Mouse (Mus musculus) heart, embryonic 10.5 days (tissue): ENCODE data around the gene Yipf7. TPM values are rescaled to one million over a fixed set of nuclear protein-coding genes. Genes with fewer than 3 reads are reported as not detected.

ENCODE experiments used
- DNase-seq: peaks from one replicate; pipeline ENCODE4 v3.0.0-alpha.2; 2017; ENCODE audit warnings: low spot score
- H3K27ac ChIP-seq: fragments of 300-500 bp; sonication (generic); 2 replicates; pipeline ENCODE4 v1.5.1; 2016; ENCODE audit warnings: mild to moderate bottlenecking
- H3K27me3 ChIP-seq: fragments of 300-500 bp; sonication (generic); 2 replicates; pipeline ENCODE4 v1.6.1; 2016; ENCODE audit warnings: mild to moderate bottlenecking; ENCODE audit not compliant: poor library complexity, insufficient read depth, severe bottlenecking
- H3K36me3 ChIP-seq: fragments of 300-500 bp; sonication (generic); 2 replicates; pipeline ENCODE4 v1.6.1; 2016; ENCODE audit warnings: mild to moderate bottlenecking, moderate library complexity
- H3K4me1 ChIP-seq: fragments of 300-500 bp; sonication (generic); 2 replicates; pipeline ENCODE4 v1.6.1; 2016; ENCODE audit warnings: mild to moderate bottlenecking
- H3K4me3 ChIP-seq: fragments of 300-500 bp; sonication (generic); 2 replicates; pipeline ENCODE4 v1.5.1; 2016; ENCODE audit warnings: mild to moderate bottlenecking, moderate library complexity
- H3K9me3 ChIP-seq: fragments of 300-500 bp; sonication (generic); 2 replicates; pipeline ENCODE4 v1.6.1; 2016; ENCODE audit warnings: mild to moderate bottlenecking, moderate library complexity
- WGBS: fragments of 180-500 bp; shearing (Covaris S2); methylation state at CpG from one replicate; pipeline ENCODE4 v1.1.7; 2016; 5-methylcytosine and 5-hydroxymethylcytosine counted together
- polyA plus RNA-seq: library from polyadenylated mRNA; unstranded; fragments of >200 nt; fragmentation: Nextera tagmentation; extraction: Ambion mirVana; gene quantifications from 2 replicates; pipeline ENCODE4 v1.2.1, GENCODE M21; 2016

Gene Yipf7
- polyA plus RNA-seq, result 0.31 and 1.1 TPM in 2 replicates

GRCm38 (mm10) chr5:69542489-69542888 is at the start of gene Yipf7:
Gene Yipf7 (minus strand): TSS chr5:69542648.
- Histone ChIP-seq H3K27ac (no peak within 1 kb of the TSS), H3K4me1 (no peaks in the 10 kb centered on the region), H3K9me3 (no peaks in the 10 kb centered on the region), H3K4me3 (no peak within 1 kb of the TSS), H3K36me3 (no peaks in the 10 kb centered on the region), H3K27me3 (no peaks in the 10 kb centered on the region)
- 58% methylated on average over 4 of the region's 4 CpGs for WGBS
- no peak for DNase-seq

- Histone ChIP-seq H3K4me3 (peak within 1 kb of the TSS; percentile 86), H3K4me1 (no peaks in the 10 kb centered on the region), H3K27me3 (no peaks in the 10 kb centered on the region), H3K9me3 (no peaks in the 10 kb centered on the region), H3K36me3 (no peaks in the 10 kb centered on the region; the same call in none of the 2 replicates), H3K27ac (peak within 1 kb of the TSS; percentile 88)
- peak; percentile 95 for DNase-seq
- 4% methylated on average over 42 of the region's 42 CpGs for WGBS
Measured at GRCm38 (mm10) chr5:69591640-69592461, 49.4 kb upstream of the Yipf7 start, which contains the start of gene Gnpda2. Gene Gnpda2 (minus strand): TSS chr5:69592340.

GRCm38 (mm10) chr5:69557404-69557935 is 15.0 kb upstream of the Yipf7 start:
- peaks cover 2% of the 10 kb centered on the region; the same call in 1 of the 2 replicates for H3K4me1 ChIP-seq
- no peak for DNase-seq
- no peaks in the 10 kb centered on the region for H3K27me3 ChIP-seq
- peaks cover 22% of the 10 kb centered on the region for H3K36me3 ChIP-seq
- 14% methylated on average over 16 of the region's 16 CpGs for WGBS
- H3K27ac ChIP-seq, result peak overlapping the region; percentile 99
- peak overlapping the region; percentile 95 for H3K4me3 ChIP-seq
- no peaks in the 10 kb centered on the region for H3K9me3 ChIP-seq

- H3K27me3 ChIP-seq, result no peaks in the 10 kb centered on the region
- DNase-seq, result peak; percentile 96
- H3K4me1 ChIP-seq, result peaks cover 2% of the 10 kb centered on the region; the same call in 1 of the 2 replicates
- 2% methylated on average over 72 of the region's 72 CpGs for WGBS
- peak within 1 kb of the TSS; percentile 95 for H3K4me3 ChIP-seq
- no peaks in the 10 kb centered on the region for H3K9me3 ChIP-seq
- peak within 1 kb of the TSS; percentile 99 for H3K27ac ChIP-seq
- peaks cover 22% of the 10 kb centered on the region for H3K36me3 ChIP-seq
Measured at GRCm38 (mm10) chr5:69556628-69557403, 14.4 kb upstream of the Yipf7 start, which contains the start of gene Guf1. Gene Guf1 (plus strand): TSS chr5:69556923.

- H3K9me3 ChIP-seq, result no peaks in the 10 kb centered on the region
- H3K27ac ChIP-seq, result no peak overlapping the region
- no peaks in the 10 kb centered on the region for H3K27me3 ChIP-seq
- no peak overlapping the region for H3K4me3 ChIP-seq
- H3K36me3 ChIP-seq, result no peaks in the 10 kb centered on the region
- H3K4me1 ChIP-seq, result no peaks in the 10 kb centered on the region
- WGBS, result 75% methylated on average over 1 of the region's 1 CpGs
- DNase-seq, result no peak
Measured at GRCm38 (mm10) chr5:69541680-69542079, 768 bp downstream of the Yipf7 start.

- no peaks in the 10 kb centered on the region for H3K9me3 ChIP-seq
- DNase-seq, result no peak
Measured at GRCm38 (mm10) chr5:69523944-69524343, 18.5 kb downstream of the Yipf7 start.

GRCm38 (mm10) chr5:69522064-69522463 is 20.4 kb downstream of the Yipf7 start:
- whole genome bisulfite sequencing, result 64% methylated on average over 5 of the region's 5 CpGs
- Histone ChIP-seq H3K27me3 (no peaks in the 10 kb centered on the region), H3K4me3 (no peak overlapping the region), H3K9me3 (no peaks in the 10 kb centered on the region), H3K27ac (no peak overlapping the region), H3K36me3 (no peaks in the 10 kb centered on the region), H3K4me1 (no peaks in the 10 kb centered on the region)
- no peak for DNase-seq

More at GRCm38 (mm10) chr5:69523944-69524343, 18.5 kb downstream of the Yipf7 start:
- Histone ChIP-seq H3K27me3 (no peaks in the 10 kb centered on the region), H3K4me1 (no peaks in the 10 kb centered on the region), H3K36me3 (no peaks in the 10 kb centered on the region), H3K27ac (no peak overlapping the region), H3K4me3 (no peak overlapping the region)

DNA sequence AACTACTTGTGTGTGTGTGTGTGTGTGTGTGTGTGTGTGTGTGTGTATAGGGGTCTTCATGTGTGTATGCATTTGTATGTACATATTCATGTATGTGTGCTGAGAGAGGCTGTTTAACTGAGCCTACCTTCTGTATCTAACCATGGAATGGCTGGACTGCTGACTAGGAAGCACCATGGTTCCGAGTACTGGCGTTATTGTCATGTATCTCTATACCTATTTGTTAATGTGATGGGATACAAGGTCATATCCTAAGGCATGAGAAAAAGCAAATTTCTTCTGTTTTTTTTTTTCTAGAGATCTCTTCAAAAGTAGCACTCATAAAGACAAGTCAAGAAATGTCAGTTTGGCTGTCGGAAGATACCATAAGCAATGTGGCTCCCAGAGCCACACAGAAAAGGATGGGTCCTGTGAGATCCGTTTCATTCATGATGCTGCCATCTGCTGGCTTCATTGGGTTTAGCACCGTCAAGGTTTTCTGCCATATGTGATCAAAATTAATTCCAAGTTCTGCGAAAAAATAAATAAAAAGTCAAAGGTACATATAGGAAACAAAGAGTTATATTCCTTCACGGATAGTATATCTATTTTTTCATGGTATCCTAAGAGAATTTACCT is 21.7 kb downstream of the Yipf7 start:
- no peak overlapping the region for H3K4me3 ChIP-seq
- DNase-seq, result peak; percentile 75
- no peak overlapping the region for H3K27ac ChIP-seq
- H3K4me1 ChIP-seq, result no peaks in the 10 kb centered on the region
- H3K9me3 ChIP-seq, result no peaks in the 10 kb centered on the region
- H3K36me3 ChIP-seq, result no peaks in the 10 kb centered on the region
- 38% methylated on average over 7 of the region's 7 CpGs for WGBS
- no peaks in the 10 kb centered on the region for H3K27me3 ChIP-seq

GRCm38 (mm10) chr5:69512203-69512602 is 30.2 kb downstream of the Yipf7 start:
- 76% methylated on average over 4 of the region's 4 CpGs for WGBS
- no peak overlapping the region for H3K27ac ChIP-seq
- no peaks in the 10 kb centered on the region for H3K9me3 ChIP-seq
- H3K4me3 ChIP-seq, result no peak overlapping the region
- no peaks in the 10 kb centered on the region for H3K27me3 ChIP-seq
- H3K36me3 ChIP-seq, result no peaks in the 10 kb centered on the region
- H3K4me1 ChIP-seq, result no peaks in the 10 kb centered on the region
- DNase-seq, result no peak

DNA sequence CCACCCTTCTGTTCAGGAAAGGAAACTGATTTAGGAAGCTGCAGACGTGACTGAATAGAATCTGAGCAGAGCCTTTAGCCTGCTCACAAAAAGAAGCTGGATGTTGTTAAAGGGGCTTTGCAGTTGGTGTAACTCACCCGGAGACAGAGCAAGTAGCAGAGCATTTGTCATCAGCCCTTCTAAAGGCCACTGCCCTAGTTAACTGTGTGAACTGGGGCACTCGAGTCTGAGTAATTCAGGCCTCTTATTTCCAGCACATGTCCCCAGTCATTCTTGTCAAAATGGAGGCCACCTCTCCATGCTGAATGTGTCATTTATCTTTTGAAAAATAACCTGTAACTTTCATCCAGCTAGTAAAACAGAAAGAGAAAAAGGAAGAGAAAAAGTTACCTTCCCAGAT is 30.8 kb downstream of the Yipf7 start:
- no peaks in the 10 kb centered on the region for H3K4me1 ChIP-seq
- 73% methylated on average over 3 of the region's 3 CpGs for WGBS
- H3K27me3 ChIP-seq, result no peaks in the 10 kb centered on the region
- no peaks in the 10 kb centered on the region for H3K9me3 ChIP-seq
- no peak overlapping the region for H3K27ac ChIP-seq
- H3K36me3 ChIP-seq, result no peaks in the 10 kb centered on the region
- H3K4me3 ChIP-seq, result no peak overlapping the region
- DNase-seq, result no peak

DNA sequence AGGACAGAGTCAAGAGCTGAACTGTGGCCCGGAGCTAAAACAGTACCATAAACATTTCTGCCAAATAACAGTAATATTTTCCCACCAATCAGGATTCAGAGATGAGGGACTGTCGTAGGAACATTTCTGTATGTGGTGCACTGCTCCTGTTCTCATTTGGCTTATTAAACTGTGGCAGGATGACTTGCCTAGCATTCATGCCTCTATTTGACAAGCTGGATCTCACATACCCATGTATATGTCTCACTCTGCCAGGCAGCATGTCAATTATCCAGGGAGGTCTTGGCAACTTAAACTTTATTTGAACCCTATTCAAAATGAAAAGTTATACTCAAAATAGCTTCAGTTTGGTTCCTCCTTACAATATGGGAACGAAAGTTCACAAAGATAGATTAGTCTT is 35.4 kb downstream of the Yipf7 start:
- 75% methylated on average over 3 of the region's 3 CpGs for WGBS
- Histone ChIP-seq H3K27ac (no peak overlapping the region), H3K9me3 (no peaks in the 10 kb centered on the region), H3K4me3 (no peak overlapping the region), H3K27me3 (no peaks in the 10 kb centered on the region), H3K4me1 (no peaks in the 10 kb centered on the region), H3K36me3 (no peaks in the 10 kb centered on the region)
- DNase-seq, result no peak

GRCm38 (mm10) chr5:69489046-69489445 is 53.4 kb downstream of the Yipf7 start:
- Histone ChIP-seq H3K4me3 (no peak overlapping the region), H3K4me1 (no peaks in the 10 kb centered on the region), H3K9me3 (no peaks in the 10 kb centered on the region), H3K27me3 (no peaks in the 10 kb centered on the region), H3K27ac (no peak overlapping the region), H3K36me3 (no peaks in the 10 kb centered on the region)
- no peak for DNase-seq
